Mouse (Mus musculus): Measurements from ENCODE around the gene Gm11238.
"Not testable (repeated sequence)": the region's sequence is repeated elsewhere in the genome, so short reads cannot be mapped to it uniquely, and the experiment has no call there.

GRCm38 (mm10) chr4:73683216-73683615, 75.5 kb downstream of the Gm11238 start, which contains the start of gene Gm428:
- TF ChIP-seq CTCF (IDR thresholded peaks at IDR 0.05; ENCODE audit: extremely low read depth, insufficient read depth, insufficient read length, insufficient replicate concordance); POLR2A (IDR thresholded peaks at IDR 0.05; ENCODE audit: low read depth, low read length): not testable (repeated sequence)

Data from spleen, adult 2 months (tissue).